Mouse (Mus musculus) adrenal gland, postnatal 14 days (tissue): ENCODE measurements around the gene Golim4. TPM values are rescaled to one million over a fixed set of nuclear protein-coding genes. Genes with fewer than 3 reads are reported as not detected.
"Not testable (repeated sequence)": the region's sequence is repeated elsewhere in the genome, so short reads cannot be mapped to it uniquely, and the experiment has no call there.

Experiments
- DNase-seq: peaks from one replicate; pipeline ENCODE4 v3.0.0; 2021; ENCODE audit warnings: mixed read lengths
- long read RNA-seq, 2 experiments: library from polyadenylated mRNA; stranded (forward); transcript quantifications; one replicate each; pipeline ENCODE4 v2.0.0; 2021
- total RNA-seq: library from RNA; stranded (reverse); gene quantifications from 2 replicates; pipeline ENCODE4 v1.2.3, GENCODE M21; 2021

Gene Golim4
- total RNA-seq: 71.0 and 75.4 TPM in 2 replicates
- long read RNA-seq, experiment 1, full-length matches to known transcripts: 41 of 48 reads
- long read RNA-seq, experiment 1, partial matches to known transcripts: 0 of 48 reads
- long read RNA-seq, experiment 1, other reads (novel, unspliced or antisense): 7 of 48 reads
- long read RNA-seq, experiment 2, full-length matches to known transcripts: 23 of 27 reads
- long read RNA-seq, experiment 2, partial matches to known transcripts: 0 of 27 reads
- long read RNA-seq, experiment 2, other reads (novel, unspliced or antisense): 4 of 27 reads

DNA sequence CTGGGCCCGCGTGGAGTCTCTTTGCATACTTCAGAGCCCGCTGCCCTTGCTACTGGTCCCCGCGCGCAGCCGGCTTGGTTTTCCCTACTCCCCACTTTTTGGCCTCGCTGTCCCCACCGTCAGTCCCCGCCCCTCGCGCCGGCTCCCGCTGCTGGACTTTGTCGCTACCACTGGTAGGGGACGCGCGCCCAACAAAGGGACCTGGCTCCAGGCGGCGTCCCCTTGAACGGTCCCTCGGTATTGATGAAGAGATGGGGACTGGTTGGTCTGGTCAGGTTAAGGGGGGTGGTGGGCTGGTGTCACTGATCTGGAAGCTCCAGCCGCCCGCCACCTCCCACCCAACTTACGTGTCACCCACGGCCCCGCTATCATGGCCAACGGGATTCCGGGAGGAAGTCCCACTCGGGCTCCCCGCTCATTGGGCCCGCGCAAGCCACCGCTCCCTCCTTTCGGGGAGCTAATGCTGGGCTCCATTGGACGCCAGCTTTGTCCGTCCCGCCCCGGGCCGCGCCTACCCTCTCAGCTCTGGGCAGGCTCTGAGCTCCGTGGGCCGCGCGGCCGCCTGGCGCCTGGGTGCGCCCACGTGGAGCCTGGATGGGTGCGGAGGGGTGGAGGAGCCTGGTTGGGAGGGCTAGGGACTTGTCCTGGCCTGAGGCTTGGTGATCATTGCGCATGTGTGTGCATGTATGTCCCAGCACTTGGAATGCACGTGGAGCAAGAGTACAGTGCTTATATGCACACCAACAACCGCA, at the start of gene Golim4:
Gene Golim4, minus strand, starts transcription at position 399 of the 752 bp plus-strand sequence.
- DNase-seq: peak; percentile 98

- no peak for DNase-seq
These were observed 48.9 kb upstream of the Golim4 start for GRCm38 (mm10) chr3:76005621-76006020.

GRCm38 (mm10) chr3:76001156-76001555, 44.4 kb upstream of the Golim4 start:
- DNase-seq: peak; percentile 45

GRCm38 (mm10) chr3:76000481-76000880, 43.7 kb upstream of the Golim4 start:
- no peak for DNase-seq

DNA sequence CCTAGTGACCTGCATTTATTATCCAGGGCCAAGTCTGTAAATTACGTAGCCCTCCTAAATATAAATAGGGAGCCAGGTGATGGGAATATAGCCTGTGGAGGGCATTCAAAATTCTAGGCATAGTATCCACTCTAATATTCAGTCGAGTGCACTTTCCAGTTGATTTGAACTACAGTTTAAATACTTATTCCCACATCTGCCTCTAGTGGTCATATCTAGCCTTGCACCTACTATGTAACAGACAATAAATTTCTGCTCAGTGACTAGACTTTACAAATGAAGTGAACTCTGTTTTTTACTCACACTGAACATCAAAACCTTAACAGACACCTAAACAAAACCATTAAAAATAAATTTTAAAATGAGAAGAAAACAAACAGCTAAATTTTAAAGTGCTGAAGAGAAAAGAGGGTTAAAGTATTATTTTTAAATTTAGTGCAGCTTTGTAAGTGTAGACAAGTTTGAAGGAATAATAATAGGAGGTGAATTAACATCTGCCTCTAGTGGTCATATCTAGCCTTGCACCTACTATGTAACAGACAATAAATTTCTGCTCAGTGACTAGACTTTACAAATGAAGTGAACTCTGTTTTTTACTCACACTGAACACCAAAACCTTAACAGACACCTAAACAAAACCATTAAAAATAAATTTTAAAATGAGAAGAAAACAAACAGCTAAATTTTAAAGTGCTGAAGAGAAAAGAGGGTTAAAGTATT, 24.4 kb upstream of the Golim4 start:
- not testable (repeated sequence) for DNase-seq

DNA sequence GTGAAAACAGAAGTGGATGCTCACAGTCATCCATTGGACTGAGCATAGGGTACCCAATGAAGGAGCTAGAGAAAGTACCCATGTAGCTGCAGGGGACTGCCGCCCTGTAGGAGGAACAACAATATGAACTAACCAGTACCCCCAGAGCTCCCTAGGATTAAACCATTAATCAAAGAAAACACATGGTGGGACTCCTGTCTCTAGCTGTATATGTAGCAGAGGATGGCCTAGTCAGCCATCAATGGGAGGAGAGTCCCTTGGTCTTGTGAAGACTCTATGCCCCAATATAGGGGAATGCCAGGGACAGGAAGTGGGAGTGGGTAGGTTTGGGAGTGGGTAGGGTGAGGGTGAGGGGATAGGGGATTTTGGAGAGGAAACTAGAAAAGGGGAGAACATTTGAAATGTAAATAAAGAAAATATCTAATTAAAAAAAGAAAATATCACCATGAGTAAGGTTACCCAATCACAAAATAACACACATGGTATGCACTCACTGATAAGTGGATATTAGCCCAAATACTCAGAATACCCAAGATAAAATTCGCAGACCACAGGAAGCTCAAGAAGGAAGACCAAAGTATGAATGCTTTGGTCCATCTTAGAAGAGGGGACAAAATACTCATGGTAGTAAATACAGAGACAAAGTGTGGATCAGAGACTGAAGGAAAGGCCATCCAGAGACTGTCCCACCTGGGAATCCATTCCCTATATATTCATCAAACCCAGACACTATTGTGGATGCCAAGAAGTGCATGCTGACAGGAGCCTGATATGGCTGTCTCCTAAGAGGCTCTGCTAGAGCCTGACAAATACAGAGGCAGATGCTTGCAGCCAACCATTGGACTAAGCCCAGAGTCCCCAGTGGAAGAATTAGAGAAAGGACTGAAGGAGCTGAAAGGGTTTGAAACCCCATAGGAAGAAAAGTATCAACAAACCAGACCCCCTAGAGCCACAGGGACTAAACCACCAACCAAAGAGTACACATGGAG, 6.3 kb upstream of the Golim4 start:
- not testable (repeated sequence) for DNase-seq

GRCm38 (mm10) chr3:75955661-75956491, 873 bp downstream of the Golim4 start:
- peak; percentile 25 for DNase-seq

- peak; percentile 39 for DNase-seq
These were observed 2.6 kb downstream of the Golim4 start for GRCm38 (mm10) chr3:75954185-75954584.

DNA sequence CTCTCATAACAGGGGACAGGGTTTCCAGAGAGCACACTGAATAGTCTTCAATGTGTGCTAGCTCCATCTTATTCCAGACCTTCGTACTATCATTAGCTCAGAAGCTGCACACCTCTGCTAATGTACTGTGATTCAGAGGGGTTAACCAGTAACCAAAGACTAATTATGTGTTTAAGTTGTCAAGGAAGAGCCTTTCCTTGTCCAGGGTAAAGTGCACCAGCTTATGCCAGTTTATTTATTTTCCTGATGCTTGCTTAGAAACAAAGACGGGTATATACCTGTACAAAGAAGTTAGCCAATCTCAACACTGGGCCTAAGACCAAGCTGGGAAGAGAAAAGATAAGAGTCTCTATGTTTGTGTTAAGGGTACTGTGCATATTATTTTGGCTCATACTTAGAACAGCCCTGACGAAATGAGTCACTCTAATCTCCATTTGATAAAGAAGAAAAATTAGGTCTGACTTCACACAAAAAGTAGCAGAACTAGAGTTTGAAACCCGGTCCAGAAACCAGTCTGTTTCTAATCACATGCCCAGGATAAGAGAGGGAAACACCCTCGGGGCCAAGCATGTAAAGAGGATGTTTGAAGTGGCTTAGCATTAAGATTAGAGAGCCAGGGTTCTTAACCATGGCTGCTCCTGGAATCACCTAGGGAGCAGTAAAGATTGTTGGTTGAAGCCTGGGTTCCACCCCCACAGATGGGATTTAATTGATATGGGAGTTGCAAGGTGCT, 4.3 kb downstream of the Golim4 start:
- DNase-seq: no peak

DNA sequence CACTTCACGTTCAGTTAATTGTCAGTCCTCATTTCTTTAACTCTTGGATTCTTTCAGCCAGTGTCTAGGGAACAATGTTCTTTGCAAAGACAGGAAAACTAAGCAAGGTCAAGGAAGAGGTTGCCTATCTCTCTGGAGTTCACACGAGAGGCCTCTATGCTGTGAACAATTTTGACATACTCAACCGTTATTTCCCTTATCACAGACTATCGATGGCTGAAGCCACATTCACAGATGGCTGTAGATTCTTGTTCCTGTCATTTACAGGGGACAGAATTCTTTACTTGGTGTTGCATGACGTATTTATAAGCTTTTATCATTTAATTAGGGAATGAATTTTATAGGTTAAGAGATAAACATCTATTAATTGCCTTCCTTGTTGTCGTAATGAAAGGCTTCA, 5.9 kb downstream of the Golim4 start:
- DNase-seq: no peak

DNA sequence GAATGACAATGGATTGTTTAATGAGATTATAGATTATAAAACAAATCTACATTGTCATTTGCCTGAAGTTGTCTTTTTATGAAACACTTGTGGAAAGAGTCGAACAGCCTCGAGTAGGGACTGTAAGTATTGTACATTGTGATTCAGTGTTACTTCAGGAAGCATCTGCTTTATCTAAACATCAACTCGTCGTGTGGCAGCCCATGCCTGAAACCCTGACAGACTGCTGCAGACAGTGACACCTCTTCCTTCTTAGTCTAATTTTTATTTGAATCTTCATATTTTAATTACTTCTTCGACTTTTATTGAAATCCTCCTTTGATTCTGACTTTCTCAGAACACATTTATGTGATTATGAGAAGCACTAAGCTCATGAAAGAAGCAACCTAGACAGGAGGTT, 7.4 kb downstream of the Golim4 start:
- no peak for DNase-seq

DNA sequence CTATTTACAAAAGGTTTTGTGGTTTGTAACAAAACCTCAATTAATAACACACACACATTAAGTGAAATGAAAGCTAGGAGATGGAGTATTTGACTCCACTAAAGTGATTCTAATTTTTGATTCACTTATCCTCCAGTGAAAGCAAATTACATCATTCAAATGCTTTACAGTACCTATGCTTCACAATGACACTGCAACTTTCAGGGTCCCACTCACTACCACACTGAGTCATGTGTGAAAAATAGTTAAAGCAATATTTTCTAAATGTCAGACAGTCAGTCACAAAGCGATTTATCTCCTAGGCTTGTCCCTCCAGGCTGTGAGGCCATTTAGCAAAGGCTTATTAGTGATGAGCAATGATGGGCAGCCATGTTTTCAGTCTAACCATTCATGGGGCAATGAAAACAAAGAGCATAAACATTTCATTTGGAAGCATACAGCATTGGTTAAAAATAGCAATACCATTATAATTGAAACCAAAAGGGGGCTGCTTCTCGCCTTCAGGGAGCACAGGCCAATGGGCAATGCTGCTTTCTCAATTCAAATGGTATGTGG, 8.1 kb downstream of the Golim4 start:
- no peak for DNase-seq

DNA sequence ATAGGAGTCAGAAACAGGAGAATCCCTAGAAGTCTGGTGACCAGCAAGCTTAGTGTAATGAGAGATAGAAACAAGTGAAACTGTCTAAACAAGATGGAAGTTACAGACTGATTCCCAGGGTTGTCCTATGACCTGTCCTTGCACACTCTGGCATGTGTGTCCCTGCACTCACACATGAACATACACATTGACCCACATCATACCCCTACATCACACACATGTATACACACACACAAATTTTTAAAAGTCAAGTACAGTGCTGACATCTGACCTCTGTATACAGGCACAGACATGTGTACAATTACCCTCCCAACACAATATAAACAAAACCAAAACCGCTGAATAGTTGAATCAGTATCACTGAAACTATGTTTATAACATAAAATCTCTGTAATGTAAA, 8.7 kb downstream of the Golim4 start:
- no peak for DNase-seq

GRCm38 (mm10) chr3:75942303-75943060, 14.3 kb downstream of the Golim4 start:
- DNase-seq: no peak

DNA sequence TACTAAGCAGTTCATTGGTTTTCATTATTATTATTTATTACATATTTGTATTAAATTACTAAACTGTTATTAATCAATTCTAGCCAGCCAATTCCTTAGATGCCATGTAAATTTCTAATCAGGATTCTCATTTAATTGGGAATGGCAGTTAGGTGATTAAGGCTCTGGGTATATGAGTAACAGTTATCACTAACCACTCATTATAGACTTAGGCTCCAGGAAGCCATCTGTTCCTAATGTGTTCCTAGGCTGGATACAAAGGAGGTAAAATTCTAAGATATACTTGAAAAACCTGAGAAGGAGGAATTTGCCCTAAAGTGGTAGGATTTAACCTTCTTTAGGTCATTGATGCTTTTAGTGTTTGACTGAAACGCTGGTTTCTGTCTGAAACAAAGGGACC, 14.9 kb downstream of the Golim4 start:
- DNase-seq: no peak

GRCm38 (mm10) chr3:75936152-75936551, 20.6 kb downstream of the Golim4 start:
- DNase-seq: no peak

DNA sequence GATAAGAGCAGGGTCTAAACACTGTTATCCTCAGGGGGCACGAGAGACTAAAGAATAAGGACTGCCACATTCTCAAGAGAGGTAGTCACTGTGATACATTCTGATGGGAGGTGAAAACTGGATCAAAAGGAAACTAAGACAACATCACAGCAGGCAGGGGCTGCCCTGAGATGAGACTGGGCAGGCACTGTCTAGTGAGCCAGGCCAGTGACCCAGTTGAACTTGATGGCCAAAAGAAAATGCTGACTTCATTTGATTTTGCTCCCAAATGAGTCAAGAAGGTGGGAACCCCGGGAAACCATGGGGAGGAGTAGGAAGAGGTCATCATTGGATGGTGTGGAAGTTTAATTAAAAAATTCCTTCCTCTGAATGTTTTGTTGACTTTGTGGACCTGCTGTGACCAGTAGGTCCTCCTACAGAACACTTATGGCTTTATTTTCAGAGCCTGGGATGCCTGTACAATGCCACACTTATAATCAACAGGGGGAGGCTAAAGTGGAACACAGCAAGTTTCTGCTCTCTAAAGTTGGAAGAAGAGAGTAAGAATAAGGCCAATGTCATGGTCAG, 26.0 kb downstream of the Golim4 start:
- no peak for DNase-seq

DNA sequence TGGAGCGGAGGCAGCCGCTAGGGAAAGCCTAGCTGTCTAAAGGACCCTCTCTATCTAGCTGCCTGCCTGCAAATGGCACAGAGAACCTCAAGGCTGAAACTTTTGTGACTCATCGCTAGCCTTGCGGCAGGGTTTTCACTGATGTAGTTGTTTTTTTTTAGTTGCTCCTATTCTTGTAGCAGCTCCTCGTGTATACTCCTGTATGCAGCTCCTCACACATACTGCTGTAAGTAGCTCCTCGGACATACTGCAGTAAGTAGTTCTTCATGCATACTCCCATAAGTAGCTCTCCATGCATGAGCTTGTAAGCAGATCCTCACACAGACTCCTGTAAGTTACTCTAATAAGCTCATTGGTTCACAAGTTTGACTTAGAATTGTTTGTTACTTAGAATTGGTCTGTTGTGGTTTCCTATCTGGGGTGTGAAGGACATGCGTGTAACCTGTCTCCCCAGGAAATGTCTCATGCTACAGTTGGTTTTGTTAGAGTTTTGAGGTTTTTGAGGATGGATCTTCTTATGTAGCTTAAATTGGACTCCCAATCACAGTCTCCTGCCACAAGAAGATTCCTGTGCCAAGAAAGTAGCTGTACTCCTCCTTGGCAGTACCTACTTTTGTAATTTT, 26.7 kb downstream of the Golim4 start:
- peak; percentile 68 for DNase-seq
